Mouse (Mus musculus) kidney, postnatal 0 days (tissue): ENCODE results near the gene Gm17581. TPM values are rescaled to one million over a fixed set of nuclear protein-coding genes. Genes with fewer than 3 reads are reported as not detected.

Experiments used
- ATAC-seq: fragments of 200-750 bp; cut with Nextera tagmentation; replicated peaks from 2 replicates; pipeline ENCODE4 v1.8.0; 2017; ENCODE audit warnings: low read depth, moderate number of reproducible peaks, moderate TSS enrichment, moderate library complexity; ENCODE audit not compliant: low FRiP score
- DNase-seq: peaks from one replicate; pipeline ENCODE4 v3.0.0-alpha.2; 2016; ENCODE audit warnings: low spot score
- H3K27ac ChIP-seq: fragments of 300-500 bp; sonication (generic); 2 replicates; pipeline ENCODE4 v1.5.1; 2014; ENCODE audit warnings: mild to moderate bottlenecking
- H3K27me3 ChIP-seq: fragments of 300-500 bp; sonication (generic); 2 replicates; pipeline ENCODE4 v1.6.1; 2014; ENCODE audit warnings: low read length, mixed read lengths; ENCODE audit not compliant: insufficient read depth
- H3K36me3 ChIP-seq: fragments of 300-500 bp; sonication (generic); 2 replicates; pipeline ENCODE4 v1.6.1; 2014; ENCODE audit warnings: low read length, mixed read lengths; ENCODE audit not compliant: insufficient read depth
- H3K4me1 ChIP-seq: fragments of 300-500 bp; sonication (generic); replicated peaks from 2 replicates; pipeline ENCODE4 v1.6.1; 2014; ENCODE audit warnings: antibody characterized with exemption, low read length, mixed read lengths; ENCODE audit not compliant: insufficient read depth
- H3K4me2 ChIP-seq: fragments of 300-500 bp; sonication (generic); 2 replicates; pipeline ENCODE4 v1.6.1; 2014; ENCODE audit warnings: mild to moderate bottlenecking, low read length, moderate library complexity, mixed read lengths
- H3K4me3 ChIP-seq: fragments of 300-500 bp; sonication (generic); replicated peaks from 2 replicates; pipeline ENCODE4 v1.5.1; 2014; ENCODE audit warnings: low read depth, low read length
- H3K9ac ChIP-seq: fragments of 300-500 bp; sonication (generic); 2 replicates; pipeline ENCODE4 v1.6.1; 2014; ENCODE audit warnings: low read depth, low read length
- H3K9me3 ChIP-seq: fragments of 300-500 bp; sonication (generic); replicated peaks from 2 replicates; pipeline ENCODE4 v1.6.1; 2016; ENCODE audit warnings: low read length, inconsistent platforms, mixed read lengths
- CTCF ChIP-seq: IDR thresholded peaks from 2 replicates; pipeline ENCODE4 v1.5.1; 2016; ENCODE audit warnings: antibody characterized with exemption, low read depth, mild to moderate bottlenecking, moderate library complexity
- WGBS: fragments of 180-500 bp; shearing (Covaris S2); extraction: QIAGEN DNeasy Blood & Tissue Kit; methylation state at CpG from one replicate; pipeline ENCODE4 v1.1.7; 2014; 5-methylcytosine and 5-hydroxymethylcytosine counted together
- polyA plus RNA-seq: library from polyadenylated mRNA; unstranded; fragments of >200 nt; fragmentation: Nextera tagmentation; extraction: Ambion mirVana; gene quantifications from 2 replicates; pipeline ENCODE4 v1.2.1, GENCODE M21; 2015

Gene Gm17581
- polyA plus RNA-seq, 1 experiment from 2014 or later, result not detected

DNA sequence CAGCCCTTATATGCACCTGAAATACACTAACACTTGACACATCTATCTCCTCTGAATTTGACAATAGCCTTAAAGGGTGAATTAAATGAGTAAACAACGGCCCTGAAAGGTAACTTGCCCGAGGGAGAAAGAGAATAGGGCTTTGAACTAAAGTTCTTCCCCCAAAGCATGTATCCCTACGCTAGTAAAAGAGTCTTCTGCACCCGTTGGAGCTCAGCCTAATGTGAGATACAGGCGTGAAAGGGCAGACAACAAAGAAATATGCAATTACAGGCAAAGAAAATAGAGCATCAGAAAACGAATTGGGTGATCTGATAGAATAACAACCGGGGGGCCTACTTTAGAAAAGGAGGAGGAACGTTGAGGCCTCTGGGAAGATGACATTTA is 44.3 kb downstream of the Gm17581 start:
- Histone ChIP-seq H3K27me3 (no peaks in the 10 kb centered on the region), H3K9ac (peak overlapping the region; percentile 96), H3K36me3 (no peaks in the 10 kb centered on the region), H3K4me1 (0 out of 2 replicates have a peak, but pooled peaks cover 10% of the 10 kb centered on the region), H3K27ac (peak overlapping the region; percentile 93), H3K4me2 (peak overlapping the region; percentile 80), H3K4me3 (peak overlapping the region; percentile 92), H3K9me3 (no peaks in the 10 kb centered on the region)
- no peak for ATAC-seq
- TF ChIP-seq CTCF, result no peak
- 3% methylated on average over 8 of the region's 8 CpGs for WGBS
- peak; percentile 31 for DNase-seq

DNA sequence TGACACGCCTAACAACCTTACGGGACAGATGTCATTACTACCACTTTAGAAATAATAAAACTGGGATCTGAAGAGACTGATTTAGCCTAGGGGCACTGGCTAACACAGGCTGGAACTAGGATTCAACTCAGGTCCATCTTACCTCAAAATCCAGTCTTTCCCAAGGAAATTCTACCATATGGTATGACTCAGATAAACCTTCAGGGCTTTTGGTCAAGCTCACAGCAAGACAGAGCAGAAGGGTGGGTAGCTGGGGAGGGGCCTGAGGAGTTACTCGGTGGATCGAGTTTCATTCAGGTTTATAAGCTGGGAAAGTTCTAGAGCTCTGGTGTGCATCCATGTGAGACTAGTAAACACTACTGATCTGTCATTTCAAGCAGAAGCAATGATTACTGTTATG is 46.5 kb downstream of the Gm17581 start:
- TF ChIP-seq CTCF, result no peak
- H3K27ac ChIP-seq, result no peak overlapping the region
- ATAC-seq (no peak), DNase-seq (peak; percentile 47)
- H3K9me3 ChIP-seq, result no peaks in the 10 kb centered on the region
- H3K4me3 ChIP-seq, result no peak overlapping the region
- 53% methylated on average over 4 of the region's 4 CpGs for WGBS
- H3K4me1 ChIP-seq, result 0 out of 2 replicates have a peak, but pooled peaks cover 10% of the 10 kb centered on the region
- H3K9ac ChIP-seq, result no peak overlapping the region
- H3K4me2 ChIP-seq, result no peak overlapping the region
- H3K36me3 ChIP-seq, result no peaks in the 10 kb centered on the region
- H3K27me3 ChIP-seq, result no peaks in the 10 kb centered on the region

DNA sequence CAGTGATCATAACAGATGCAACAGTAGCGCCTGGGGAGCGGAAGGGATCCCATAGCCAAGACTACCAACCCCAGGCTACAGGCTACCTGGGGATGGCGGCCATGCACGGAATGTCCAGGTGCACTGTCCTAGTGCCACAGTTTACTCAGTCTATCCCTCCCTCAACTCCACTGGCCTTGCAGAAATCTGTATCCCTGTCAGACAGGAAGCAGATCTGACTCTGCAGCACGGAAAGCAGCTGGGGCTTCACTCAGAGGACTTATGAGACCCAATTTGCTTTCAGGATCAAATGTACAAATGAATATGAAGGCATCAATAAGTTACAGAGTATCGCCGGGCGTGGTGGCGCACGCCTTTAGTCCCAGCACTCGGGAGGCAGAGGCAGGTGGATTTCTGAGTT is 47.9 kb downstream of the Gm17581 start:
- WGBS, result 94% methylated on average over 11 of the region's 11 CpGs
- no peak for TF ChIP-seq CTCF
- H3K9ac ChIP-seq, result no peak overlapping the region
- H3K9me3 ChIP-seq, result no peaks in the 10 kb centered on the region
- no peak overlapping the region for H3K4me3 ChIP-seq
- no peaks in the 10 kb centered on the region for H3K36me3 ChIP-seq
- no peak overlapping the region for H3K4me2 ChIP-seq
- DNase-seq (no peak), ATAC-seq (no peak)
- H3K27ac ChIP-seq, result no peak overlapping the region
- H3K27me3 ChIP-seq, result no peaks in the 10 kb centered on the region
- 0 out of 2 replicates have a peak, but pooled peaks cover 10% of the 10 kb centered on the region for H3K4me1 ChIP-seq

DNA sequence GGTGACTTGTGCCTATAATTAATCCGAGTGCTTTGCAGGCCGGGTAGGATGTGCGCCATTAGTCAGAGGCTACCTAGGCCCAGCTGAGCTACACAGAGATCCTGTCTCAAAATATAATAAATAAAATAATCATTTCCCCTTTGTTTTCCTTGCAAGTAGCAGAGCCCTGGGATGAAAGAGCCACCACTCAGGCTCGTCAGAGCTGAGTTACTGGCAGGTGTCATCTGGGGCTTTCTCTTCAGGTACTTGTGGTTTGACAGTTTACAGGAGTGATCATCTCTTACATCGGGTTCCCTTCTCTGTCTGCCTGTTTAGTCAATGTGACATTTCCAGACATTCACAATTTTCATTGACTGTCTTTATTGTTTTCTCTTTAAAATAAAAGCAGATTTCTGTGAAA is 49.1 kb downstream of the Gm17581 start:
- Histone ChIP-seq H3K27ac (no peak overlapping the region), H3K36me3 (no peaks in the 10 kb centered on the region), H3K27me3 (no peaks in the 10 kb centered on the region), H3K4me2 (no peak overlapping the region), H3K9me3 (no peaks in the 10 kb centered on the region), H3K4me1 (0 out of 2 replicates have a peak, but pooled peaks cover 10% of the 10 kb centered on the region), H3K9ac (no peak overlapping the region), H3K4me3 (no peak overlapping the region)
- ATAC-seq (no peak), DNase-seq (no peak)
- TF ChIP-seq CTCF, result no peak
- 61% methylated on average over 5 of the region's 5 CpGs for WGBS

Other genes with a start within 250 kb of the Gm17581 start
- 20.8 and 22.9 TPM in 2 replicates for gene Acss2, start 217.9 kb downstream of the Gm17581 start, polyA plus RNA-seq
- 2.0 TPM in 2 replicates for gene Ggt7, start 217.6 kb downstream of the Gm17581 start, polyA plus RNA-seq
- 114 and 129 TPM in 2 replicates for gene Gss, start 143.1 kb downstream of the Gm17581 start, polyA plus RNA-seq
- 0.37 and 0.47 TPM in 2 replicates for gene Myh7b, start 124.7 kb downstream of the Gm17581 start, polyA plus RNA-seq
- gene Trpc4ap, start 43.5 kb downstream of the Gm17581 start, polyA plus RNA-seq, result 100 and 102 TPM in 2 replicates
- gene Edem2, start 6.4 kb downstream of the Gm17581 start, polyA plus RNA-seq, result 36.4 and 38.1 TPM in 2 replicates
- 6.9 and 7.6 TPM in 2 replicates for gene Procr, start 15.3 kb upstream of the Gm17581 start, polyA plus RNA-seq
- gene Mmp24, start 39.5 kb upstream of the Gm17581 start, polyA plus RNA-seq, result 0.03 and 0.08 TPM in 2 replicates
- gene BC029722, start 83.6 kb upstream of the Gm17581 start, polyA plus RNA-seq, result 28.4 and 29.5 TPM in 2 replicates
- gene Eif6, start 91.1 kb upstream of the Gm17581 start, polyA plus RNA-seq, result 207 and 220 TPM in 2 replicates
- 0.07 and 0.10 TPM in 2 replicates for gene Fam83c, start 99.0 kb upstream of the Gm17581 start, polyA plus RNA-seq
- gene Uqcc1, start 194.4 kb upstream of the Gm17581 start, polyA plus RNA-seq, result 72.9 and 83.2 TPM in 2 replicates
- not detected in 2 replicates for gene Gm15557, start 204.9 kb upstream of the Gm17581 start, polyA plus RNA-seq
- gene Gdf5, start 209.5 kb upstream of the Gm17581 start, polyA plus RNA-seq, result 0.64 and 0.91 TPM in 2 replicates
- gene Cep250, start 220.6 kb upstream of the Gm17581 start, polyA plus RNA-seq, result 10.1 and 11.0 TPM in 2 replicates